Mouse (Mus musculus) limb, embryonic 13.5 days (tissue): ENCODE measurements around the gene Mdm2. TPM values are rescaled to one million over a fixed set of nuclear protein-coding genes. Genes with fewer than 3 reads are reported as not detected.
"Not testable (repeated sequence)": the region's sequence is repeated elsewhere in the genome, so short reads cannot be mapped to it uniquely, and the experiment has no call there.

ENCODE experiments used
- ATAC-seq: fragments of 200-750 bp; cut with Nextera tagmentation; 2 replicates; pipeline ENCODE4 v1.8.0; 2017; ENCODE audit warnings: low read depth, moderate number of reproducible peaks, moderate TSS enrichment; ENCODE audit not compliant: low FRiP score
- H3K27ac ChIP-seq: fragments of 300-500 bp; sonication (generic); 2 replicates; pipeline ENCODE4 v1.5.1; 2015; ENCODE audit warnings: inconsistent platforms, mild to moderate bottlenecking, moderate library complexity
- H3K27me3 ChIP-seq: fragments of 300-500 bp; sonication (generic); 2 replicates; pipeline ENCODE4 v1.6.1; 2015; ENCODE audit warnings: mild to moderate bottlenecking, inconsistent platforms
- H3K36me3 ChIP-seq: fragments of 300-500 bp; sonication (generic); 2 replicates; pipeline ENCODE4 v1.6.1; 2015; ENCODE audit warnings: inconsistent platforms, mild to moderate bottlenecking, moderate library complexity
- H3K4me1 ChIP-seq: fragments of 300-500 bp; sonication (generic); 2 replicates; pipeline ENCODE4 v1.6.1; 2015; ENCODE audit warnings: inconsistent platforms
- H3K4me2 ChIP-seq: fragments of 300-500 bp; sonication (generic); replicated peaks from 2 replicates; pipeline ENCODE4 v1.6.1; 2015; ENCODE audit warnings: inconsistent platforms, mild to moderate bottlenecking, moderate library complexity
- H3K4me3 ChIP-seq: fragments of 300-500 bp; sonication (generic); 2 replicates; pipeline ENCODE4 v1.5.1; 2015; ENCODE audit warnings: moderate library complexity, mild to moderate bottlenecking, inconsistent platforms
- H3K9ac ChIP-seq: fragments of 300-500 bp; sonication (generic); 2 replicates; pipeline ENCODE4 v1.6.1; 2015; ENCODE audit warnings: mild to moderate bottlenecking, inconsistent platforms
- H3K9me3 ChIP-seq: fragments of 300-500 bp; sonication (generic); 2 replicates; pipeline ENCODE4 v1.6.1; 2016; ENCODE audit warnings: inconsistent platforms
- WGBS: fragments of 180-500 bp; shearing (Covaris S2); methylation state at CpG from one replicate; pipeline ENCODE4 v1.1.7; 2015; 5-methylcytosine and 5-hydroxymethylcytosine counted together
- polyA plus RNA-seq: library from polyadenylated mRNA; unstranded; fragments of >200 nt; fragmentation: Nextera tagmentation; extraction: Ambion mirVana; gene quantifications from 2 replicates; pipeline ENCODE4 v1.2.1, GENCODE M21; 2015

Gene Mdm2
- polyA plus RNA-seq, 1 experiment from 2014 or later = 49.5 TPM

GRCm38 (mm10) chr10:117707114-117707838, 3.3 kb downstream of the Mdm2 start:
- no peaks in the 10 kb centered on the region for H3K27me3 ChIP-seq
- ATAC-seq = no peak
- no peak overlapping the region for H3K4me2 ChIP-seq
- peaks cover 14% of the 10 kb centered on the region for H3K4me1 ChIP-seq
- no peak overlapping the region for H3K9ac ChIP-seq
- 90% methylated on average over 2 of the region's 2 CpGs for WGBS
- H3K9me3 ChIP-seq = no peaks in the 10 kb centered on the region
- H3K4me3 ChIP-seq = no peak overlapping the region
- no peak overlapping the region for H3K27ac ChIP-seq
- H3K36me3 ChIP-seq = peaks cover 56% of the 10 kb centered on the region

DNA sequence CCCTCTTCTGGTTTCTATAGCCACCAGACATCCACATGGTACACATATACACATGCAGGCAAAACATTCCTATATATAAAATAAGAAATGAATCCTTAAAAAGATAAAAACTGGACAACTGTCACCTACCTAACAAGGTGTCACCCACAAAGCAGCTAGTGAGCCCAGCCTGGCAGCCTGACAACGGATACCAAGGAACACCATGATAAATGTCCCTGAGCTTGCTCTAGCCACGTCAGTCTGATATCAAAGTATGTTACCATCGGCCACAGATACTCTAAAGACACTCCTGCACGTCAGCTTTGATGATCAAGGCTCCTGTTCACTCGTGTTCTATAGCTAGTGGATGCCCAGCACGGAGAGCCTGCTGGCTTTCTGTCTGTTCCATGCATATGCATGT, 4.1 kb downstream of the Mdm2 start:
- WGBS = 93% methylated on average over 6 of the region's 6 CpGs
- Histone ChIP-seq H3K27ac (no peak overlapping the region), H3K9me3 (no peaks in the 10 kb centered on the region), H3K4me1 (peaks cover 13% of the 10 kb centered on the region), H3K4me2 (no peak overlapping the region), H3K9ac (no peak overlapping the region), H3K27me3 (no peaks in the 10 kb centered on the region), H3K4me3 (no peak overlapping the region), H3K36me3 (peaks cover 63% of the 10 kb centered on the region)
- ATAC-seq = no peak

- Histone ChIP-seq H3K4me1 (peaks cover 9% of the 10 kb centered on the region), H3K36me3 (peaks cover 67% of the 10 kb centered on the region), H3K4me3 (no peak overlapping the region), H3K4me2 (no peak overlapping the region), H3K27me3 (no peaks in the 10 kb centered on the region), H3K9ac (no peak overlapping the region), H3K27ac (no peak overlapping the region), H3K9me3 (no peaks in the 10 kb centered on the region)
- ATAC-seq = no peak
Observed at GRCm38 (mm10) chr10:117705806-117706205, 4.8 kb downstream of the Mdm2 start.

DNA sequence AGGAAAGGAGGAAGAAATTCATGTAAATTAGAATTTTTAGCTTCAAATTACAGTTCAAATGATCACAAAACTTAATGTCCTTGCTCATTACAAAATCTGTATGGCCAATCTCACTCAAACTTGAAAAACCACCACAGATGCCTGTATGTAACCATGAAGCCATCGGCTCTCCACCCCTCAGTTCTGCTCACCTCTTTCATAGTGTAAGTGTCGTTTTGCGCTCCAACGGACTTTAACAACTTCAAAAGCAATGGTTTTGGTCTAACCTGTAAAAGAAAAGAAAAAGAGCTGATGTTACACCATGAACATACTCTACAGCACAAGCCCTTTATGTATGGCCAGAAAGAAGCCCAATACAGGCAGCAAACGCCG, 5.6 kb downstream of the Mdm2 start:
- H3K4me3 ChIP-seq = no peak overlapping the region
- no peak for ATAC-seq
- H3K9me3 ChIP-seq = no peaks in the 10 kb centered on the region
- H3K36me3 ChIP-seq = peaks cover 76% of the 10 kb centered on the region
- 98% methylated on average over 6 of the region's 6 CpGs for WGBS
- H3K27ac ChIP-seq = no peak overlapping the region
- no peaks in the 10 kb centered on the region for H3K27me3 ChIP-seq
- H3K4me2 ChIP-seq = no peak overlapping the region
- no peak overlapping the region for H3K9ac ChIP-seq
- peaks cover 9% of the 10 kb centered on the region for H3K4me1 ChIP-seq

DNA sequence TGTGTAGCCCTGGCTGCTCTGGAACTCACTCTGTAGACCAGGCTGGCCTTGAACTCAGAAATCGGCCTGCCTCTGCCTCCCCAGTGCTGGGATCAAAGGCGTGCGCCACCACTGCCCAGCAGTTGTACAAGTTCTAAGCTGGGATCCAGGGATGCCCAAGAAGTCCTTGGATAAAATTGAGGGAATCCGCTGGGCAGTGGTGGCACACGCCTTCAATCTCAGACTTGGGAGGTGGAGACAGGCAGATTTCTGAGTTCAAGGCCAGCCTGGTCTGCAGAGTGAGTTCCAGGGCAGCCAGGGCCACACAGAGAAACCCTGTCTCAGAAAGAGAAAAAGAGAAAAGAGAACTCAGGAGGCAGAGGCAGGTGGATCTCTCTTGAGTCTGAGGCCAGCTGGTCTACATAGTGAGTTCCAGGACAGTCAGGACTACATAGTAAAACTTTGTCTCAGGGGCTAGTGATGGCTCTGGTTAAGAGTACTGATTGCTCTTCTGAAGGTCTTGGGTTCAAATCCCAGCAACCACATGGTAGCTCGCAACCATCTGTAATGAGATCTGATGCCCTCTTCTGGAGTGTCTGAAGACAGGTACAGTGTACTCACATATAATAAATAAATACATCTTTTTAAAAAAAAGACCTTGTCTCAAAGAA, 6.1 kb downstream of the Mdm2 start:
- H3K9me3 ChIP-seq, H3K4me1 ChIP-seq, H3K27me3 ChIP-seq, H3K27ac ChIP-seq, H3K4me3 ChIP-seq, H3K9ac ChIP-seq, ATAC-seq, H3K4me2 ChIP-seq: not testable (repeated sequence)
- H3K36me3 ChIP-seq = peaks cover 81% of the 10 kb centered on the region
- 98% methylated on average over 6 of the region's 6 CpGs for WGBS

GRCm38 (mm10) chr10:117703506-117703905, 7.1 kb downstream of the Mdm2 start:
- Histone ChIP-seq H3K9ac (no peak overlapping the region), H3K4me3 (no peak overlapping the region), H3K27me3 (no peaks in the 10 kb centered on the region), H3K27ac (no peak overlapping the region), H3K36me3 (peaks cover 86% of the 10 kb centered on the region), H3K4me2 (no peak overlapping the region), H3K4me1 (no peaks in the 10 kb centered on the region), H3K9me3 (no peaks in the 10 kb centered on the region)
- no peak for ATAC-seq
- 88% methylated on average over 3 of the region's 3 CpGs for WGBS

DNA sequence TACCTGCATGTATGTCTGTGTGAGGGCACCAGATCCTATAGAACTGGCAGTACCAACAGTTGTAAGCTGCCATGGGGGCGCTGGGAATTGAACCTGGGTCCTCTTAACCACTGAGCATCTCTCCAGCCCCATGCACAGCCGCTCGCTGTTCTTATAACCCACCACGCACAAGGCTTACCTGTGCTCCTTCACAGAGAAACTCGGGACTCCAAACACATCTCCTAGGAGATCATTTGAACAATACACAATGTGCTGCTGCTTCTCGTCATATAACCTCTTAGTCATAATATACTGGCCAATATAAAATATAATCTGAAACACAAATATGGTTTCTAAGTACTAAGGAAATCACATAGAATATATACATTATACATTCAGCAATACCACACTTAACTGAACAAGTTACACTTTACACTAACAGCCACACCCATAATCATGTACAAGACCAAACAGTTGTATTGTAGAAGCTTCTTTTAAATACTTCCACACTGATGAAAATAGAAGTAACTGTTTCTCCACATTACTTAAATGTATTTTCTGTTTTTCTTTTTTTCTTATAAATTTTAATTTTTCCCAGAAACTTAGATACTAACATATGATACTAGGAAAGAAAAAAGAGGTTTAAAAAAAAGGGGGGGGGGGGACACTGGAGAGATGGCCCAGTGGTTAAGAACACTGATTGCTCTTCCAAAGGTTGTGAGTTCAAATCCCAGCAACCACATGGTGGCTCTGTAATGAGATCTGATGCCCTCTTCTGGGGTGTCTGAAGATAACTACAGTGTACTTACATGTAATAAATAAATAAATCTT, 8.3 kb downstream of the Mdm2 start:
- Histone ChIP-seq H3K9ac (no peak overlapping the region), H3K9me3 (no peaks in the 10 kb centered on the region), H3K36me3 (peaks cover 91% of the 10 kb centered on the region), H3K4me1 (no peaks in the 10 kb centered on the region), H3K4me3 (no peak overlapping the region), H3K27ac (no peak overlapping the region), H3K4me2 (no peak overlapping the region), H3K27me3 (no peaks in the 10 kb centered on the region)
- WGBS = 96% methylated on average over 6 of the region's 6 CpGs
- ATAC-seq = no peak

DNA sequence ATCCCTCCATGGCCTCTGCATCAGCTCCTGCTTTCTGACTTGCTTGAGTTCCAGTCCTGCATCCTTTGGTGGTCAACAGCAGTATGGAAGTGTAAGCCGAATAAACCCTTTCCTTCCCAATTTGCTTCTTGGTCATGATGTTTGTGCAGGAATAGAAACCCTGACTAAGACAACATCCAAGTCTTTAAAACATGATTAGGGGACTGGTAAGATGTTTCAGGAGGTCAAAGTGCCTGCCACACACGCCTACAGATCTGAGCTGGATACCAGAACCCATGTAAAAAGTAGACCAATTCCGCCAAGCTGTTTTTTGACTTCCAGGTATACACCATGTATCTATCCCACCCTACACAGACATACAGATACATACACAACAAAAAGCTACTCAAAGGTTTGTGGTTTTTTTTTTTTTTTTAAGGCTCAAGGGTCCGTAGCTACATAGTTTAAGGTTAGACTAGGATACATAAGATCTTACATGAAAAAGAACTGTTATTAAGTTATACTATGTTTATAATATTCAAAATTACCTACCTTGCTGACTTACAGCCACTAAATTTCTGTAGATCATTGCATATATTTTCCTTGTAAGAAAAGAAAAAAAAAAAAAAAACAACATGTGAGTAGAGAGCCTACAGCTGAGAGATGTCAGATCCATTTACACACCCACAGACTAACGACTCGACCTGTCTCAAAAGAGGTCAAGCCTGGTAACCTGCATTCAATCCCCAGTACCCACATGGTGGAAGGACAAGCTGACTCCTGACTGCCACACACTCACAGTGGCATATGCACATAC, 9.3 kb downstream of the Mdm2 start:
- no peaks in the 10 kb centered on the region for H3K4me1 ChIP-seq
- H3K27ac ChIP-seq = no peak overlapping the region
- no peak for ATAC-seq
- peaks cover 91% of the 10 kb centered on the region for H3K36me3 ChIP-seq
- H3K4me2 ChIP-seq = no peak overlapping the region
- H3K9ac ChIP-seq = no peak overlapping the region
- H3K27me3 ChIP-seq = no peaks in the 10 kb centered on the region
- H3K4me3 ChIP-seq = no peak overlapping the region
- H3K9me3 ChIP-seq = no peaks in the 10 kb centered on the region
- 93% methylated on average over 6 of the region's 6 CpGs for WGBS

DNA sequence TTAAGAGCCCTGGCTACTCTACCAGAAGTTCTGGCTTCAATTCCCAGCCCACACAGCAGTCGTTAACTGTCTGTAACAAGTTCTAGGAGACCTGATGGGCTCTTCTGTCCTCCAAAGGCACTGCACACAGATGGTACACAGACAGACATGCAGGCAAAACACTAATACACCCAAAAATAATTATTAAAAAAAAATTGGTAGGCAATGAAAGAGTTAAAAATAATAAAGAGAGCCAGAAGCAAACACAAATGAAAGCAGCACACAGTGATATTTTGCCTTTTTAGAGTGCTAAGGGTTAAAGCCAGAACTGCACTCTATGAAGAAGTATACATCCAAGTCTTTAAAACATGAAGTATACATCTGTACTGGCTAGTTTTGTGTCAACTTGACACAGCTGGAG, 10.1 kb downstream of the Mdm2 start:
- Histone ChIP-seq H3K4me1 (no peaks in the 10 kb centered on the region), H3K9me3 (no peaks in the 10 kb centered on the region), H3K4me2 (no peak overlapping the region), H3K4me3 (no peak overlapping the region), H3K27ac (no peak overlapping the region), H3K27me3 (no peaks in the 10 kb centered on the region), H3K36me3 (peaks cover 95% of the 10 kb centered on the region), H3K9ac (no peak overlapping the region)
- 86% methylated on average over 1 of the region's 1 CpGs for WGBS
- no peak for ATAC-seq

DNA sequence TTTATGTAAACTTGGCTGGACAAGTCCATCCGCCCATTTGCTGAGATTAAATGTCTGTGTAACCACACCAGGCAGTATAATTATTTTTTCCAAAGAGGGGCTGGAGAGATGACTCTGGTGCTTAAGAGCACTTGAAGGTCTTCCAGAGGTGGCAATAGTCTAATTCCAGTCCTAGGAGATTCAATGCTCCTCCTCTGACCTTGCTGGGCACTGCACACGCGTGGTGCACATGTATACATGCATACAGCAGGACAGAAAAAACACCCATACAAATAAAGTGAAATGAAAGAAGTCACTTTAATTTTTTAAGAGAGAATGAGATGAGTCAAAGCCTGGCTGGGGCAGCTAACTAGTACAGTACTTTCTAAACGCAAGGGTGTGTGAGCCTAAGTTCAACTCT, 10.6 kb downstream of the Mdm2 start:
- WGBS = 92% methylated on average over 4 of the region's 4 CpGs
- no peak for ATAC-seq
- no peak overlapping the region for H3K4me2 ChIP-seq
- H3K4me1 ChIP-seq = no peaks in the 10 kb centered on the region
- H3K9ac ChIP-seq = no peak overlapping the region
- H3K36me3 ChIP-seq = peaks cover 95% of the 10 kb centered on the region
- H3K4me3 ChIP-seq = no peak overlapping the region
- H3K9me3 ChIP-seq = no peaks in the 10 kb centered on the region
- no peaks in the 10 kb centered on the region for H3K27me3 ChIP-seq
- no peak overlapping the region for H3K27ac ChIP-seq

GRCm38 (mm10) chr10:117698313-117699138, 12.0 kb downstream of the Mdm2 start:
- 97% methylated on average over 10 of the region's 10 CpGs for WGBS
- Histone ChIP-seq H3K27me3 (no peaks in the 10 kb centered on the region), H3K27ac (no peak overlapping the region), H3K9me3 (no peaks in the 10 kb centered on the region), H3K9ac (no peak overlapping the region), H3K4me3 (no peak overlapping the region), H3K4me2 (no peak overlapping the region), H3K4me1 (no peaks in the 10 kb centered on the region), H3K36me3 (peaks cover 94% of the 10 kb centered on the region)
- ATAC-seq = no peak
